Mouse (Mus musculus): Measurements from ENCODE around the gene Esyt2.
A peak's percentile ranks its signal among the peaks of the same experiment; 100 is the strongest.

Esyt2 gene

DNA sequence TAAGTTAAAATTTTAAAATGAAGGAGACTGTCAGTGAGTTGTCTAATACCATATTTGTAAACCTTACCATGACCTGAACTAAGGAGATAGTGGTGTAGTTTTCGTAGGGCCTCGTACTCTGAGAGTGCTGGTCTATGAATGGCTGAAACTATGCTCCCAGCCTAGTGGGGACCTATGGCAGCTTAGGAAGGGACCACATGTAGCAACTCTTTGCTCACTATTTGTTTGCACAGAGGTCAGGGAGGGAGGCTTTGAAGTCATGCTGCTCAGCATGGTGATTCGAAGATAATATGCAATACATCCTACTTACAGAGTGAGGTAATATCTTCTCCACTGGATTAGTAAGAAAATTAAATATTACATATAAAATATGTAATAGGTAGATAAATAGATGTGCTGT is 73.7 kb downstream of the Esyt2 start:
- no peak for DNase-seq (ENCODE audit: low read depth, low spot score)

DNA sequence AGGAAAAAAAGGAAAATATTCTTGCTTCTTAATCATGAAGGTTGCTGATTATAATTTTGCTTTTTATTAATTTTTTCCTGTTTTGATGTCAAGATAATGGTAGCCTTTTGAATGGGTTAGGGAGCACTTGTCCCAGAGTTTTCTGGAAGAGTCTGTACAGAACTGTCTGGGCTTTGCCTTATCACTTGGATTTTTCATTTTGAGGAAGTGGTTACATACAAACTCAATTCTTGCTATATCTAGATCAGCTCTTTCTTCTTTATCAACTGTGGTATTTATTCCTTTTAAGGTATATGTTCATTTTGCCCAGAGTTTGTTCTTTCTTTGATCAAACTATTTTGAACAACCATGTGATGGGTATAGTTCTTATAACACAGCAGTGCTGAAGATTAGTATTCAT is 81.1 kb downstream of the Esyt2 start:
- no peak for DNase-seq (ENCODE audit: low read depth, low spot score)

DNA sequence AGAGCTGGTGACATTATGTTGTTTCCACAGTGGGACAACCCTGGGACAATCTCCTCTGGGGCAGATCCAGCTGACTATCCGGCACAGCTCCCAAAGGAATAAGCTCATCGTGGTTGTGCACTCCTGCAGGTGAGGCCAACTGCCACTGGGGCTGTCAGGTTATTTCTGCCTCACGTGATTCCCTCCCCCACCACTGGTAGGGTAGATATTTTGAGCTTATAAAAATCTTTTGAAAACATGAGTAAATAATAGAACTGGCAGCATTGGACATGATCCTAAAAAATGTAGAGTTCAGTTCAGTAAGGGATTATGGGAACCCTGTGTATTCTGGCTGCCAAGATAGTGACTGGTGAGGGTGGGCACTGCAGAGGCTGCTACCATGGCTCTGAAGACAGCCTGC is 85.9 kb downstream of the Esyt2 start:
- DNase-seq (ENCODE audit: low read depth, low spot score), result no peak

DNA sequence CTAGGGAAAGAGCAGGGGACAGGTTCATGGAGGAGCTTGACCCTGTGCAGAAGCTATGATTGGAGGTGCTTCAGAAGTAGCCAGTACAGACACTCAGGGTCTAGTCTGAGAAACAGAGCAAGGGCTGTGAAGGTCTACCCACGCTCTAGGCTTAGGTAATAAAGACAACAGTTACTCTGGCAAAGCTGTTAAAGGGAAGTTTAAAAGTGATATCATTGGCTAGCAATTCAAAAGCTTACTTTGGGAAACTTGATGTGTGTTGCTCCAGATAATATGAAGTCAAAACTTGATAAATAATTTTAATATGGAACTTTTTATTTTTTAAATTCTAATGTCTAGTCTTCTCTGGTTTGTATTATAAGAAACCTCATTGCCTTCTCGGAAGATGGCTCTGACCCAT is 86.3 kb downstream of the Esyt2 start:
- DNase-seq (ENCODE audit: low read depth, low spot score), result no peak

DNA sequence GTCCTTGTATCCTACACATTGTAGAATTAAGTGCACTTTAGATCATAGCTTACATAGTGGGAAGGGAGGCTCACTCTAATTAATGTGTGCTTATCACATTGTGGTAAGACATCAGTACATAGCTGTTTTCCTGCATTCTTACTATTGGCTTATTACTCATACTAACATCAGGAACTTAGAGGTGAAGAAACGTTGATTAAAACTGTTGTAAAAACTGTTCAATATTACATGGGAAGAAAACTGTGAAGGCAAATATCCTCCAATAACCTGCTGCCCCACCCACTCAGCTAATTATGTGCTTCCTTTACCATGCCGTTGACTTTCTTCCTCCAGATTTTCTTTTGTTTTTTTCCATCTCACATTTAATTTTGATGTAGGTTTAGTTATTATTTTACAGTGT is 87.9 kb downstream of the Esyt2 start:
- DNase-seq (ENCODE audit: low read depth, low spot score), result no peak

DNA sequence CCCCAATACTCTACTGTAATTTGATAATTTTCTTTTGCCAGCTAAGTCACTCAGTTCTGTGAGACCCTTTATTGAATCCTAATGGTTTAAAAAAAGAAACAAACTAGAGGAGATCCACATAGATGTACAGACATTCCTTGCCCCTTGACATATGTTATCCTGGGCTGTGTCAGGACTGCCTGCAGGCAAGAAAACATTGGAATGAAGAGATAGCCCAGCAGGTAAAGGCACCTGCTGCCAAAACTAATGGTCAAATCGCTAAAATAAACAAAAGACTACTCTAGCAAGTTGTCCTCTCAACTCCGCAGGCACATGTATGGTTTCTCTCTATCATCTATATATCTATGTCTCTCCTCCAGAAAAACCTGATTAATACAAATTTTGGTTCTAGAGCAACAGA is 102.1 kb downstream of the Esyt2 start:
- DNase-seq (ENCODE audit: low read depth, low spot score), result no peak

DNA sequence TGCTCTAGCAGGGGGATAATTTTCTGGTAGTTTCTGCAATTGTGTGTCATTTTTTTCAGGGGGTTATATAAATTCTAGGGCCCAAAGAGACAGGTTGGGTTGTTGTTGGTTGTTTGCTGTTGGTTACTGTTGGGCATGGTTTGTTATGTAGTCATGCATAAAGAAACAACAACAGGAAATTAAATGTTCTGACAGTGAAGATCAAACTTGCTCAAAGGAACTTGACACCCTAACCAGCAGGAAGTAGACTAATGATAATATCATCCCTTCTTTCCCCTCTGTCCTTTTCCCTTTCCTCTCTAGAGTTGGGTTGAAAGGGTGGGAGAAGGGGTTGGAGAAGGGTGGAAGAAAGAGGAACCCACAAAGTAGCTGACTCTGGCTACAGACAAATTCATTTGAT is 103.0 kb downstream of the Esyt2 start:
- DNase-seq (ENCODE audit: low read depth, low spot score), result no peak

DNA sequence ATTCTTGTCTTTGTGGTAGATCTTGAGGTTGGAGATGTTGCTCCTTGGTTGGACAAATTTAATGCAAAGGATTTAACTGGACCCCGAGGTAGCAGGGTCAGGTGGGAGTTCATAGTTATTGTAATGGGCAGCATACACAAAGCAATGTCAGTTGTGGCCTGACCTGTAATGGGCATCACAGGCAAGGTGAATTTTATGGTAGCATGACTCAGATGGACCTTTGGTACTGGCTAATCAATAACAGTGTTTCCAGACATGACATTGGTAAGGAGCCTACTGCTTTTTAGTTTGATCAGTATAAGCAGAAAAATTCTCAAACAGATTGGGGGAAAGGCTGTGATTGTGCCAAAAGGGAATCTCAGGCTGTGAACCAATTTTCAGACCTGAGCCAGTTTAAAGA is 105.8 kb downstream of the Esyt2 start:
- DNase-seq (ENCODE audit: low read depth, low spot score), result no peak

DNA sequence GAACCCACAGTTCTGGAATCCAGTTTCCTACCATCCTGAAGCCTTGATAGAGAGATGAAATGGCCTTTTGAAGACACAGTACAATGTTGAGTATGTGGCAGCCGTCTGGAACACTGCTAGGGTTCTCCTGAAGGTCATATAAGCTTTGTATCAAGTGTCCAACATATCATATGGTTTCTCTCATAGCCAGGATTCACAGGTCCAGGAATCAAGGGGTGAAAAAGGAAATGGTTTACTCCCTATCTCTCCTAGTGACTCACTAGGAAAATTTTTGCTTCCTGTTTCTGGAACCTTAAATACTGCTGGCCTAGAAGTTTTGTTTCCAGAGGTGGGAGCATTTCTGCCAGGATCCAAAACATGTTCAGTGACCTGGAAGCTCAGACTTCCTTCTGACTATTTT is 108.9 kb downstream of the Esyt2 start:
- no peak for DNase-seq (ENCODE audit: low read depth, low spot score)

DNA sequence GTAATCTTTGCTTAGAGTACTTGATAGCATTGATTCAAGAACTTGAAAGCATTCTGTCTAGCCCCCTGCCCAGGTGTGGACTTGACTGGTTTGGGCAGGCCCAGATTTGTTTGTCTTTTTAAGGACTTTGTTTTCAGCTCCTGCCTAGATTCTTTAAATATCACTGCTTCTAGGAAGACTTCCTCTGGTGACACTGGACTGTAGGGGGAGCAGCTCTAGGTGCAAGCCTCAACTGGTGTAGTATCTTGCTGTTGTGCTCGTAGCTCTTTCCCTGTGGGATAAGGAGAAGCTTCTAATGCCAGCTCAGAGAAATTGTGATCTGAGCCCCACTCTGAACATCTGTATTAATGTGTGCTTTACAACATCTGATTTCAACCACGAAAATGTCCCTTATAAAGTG is 113.3 kb downstream of the Esyt2 start:
- DNase-seq (ENCODE audit: low read depth, low spot score), result no peak

DNA sequence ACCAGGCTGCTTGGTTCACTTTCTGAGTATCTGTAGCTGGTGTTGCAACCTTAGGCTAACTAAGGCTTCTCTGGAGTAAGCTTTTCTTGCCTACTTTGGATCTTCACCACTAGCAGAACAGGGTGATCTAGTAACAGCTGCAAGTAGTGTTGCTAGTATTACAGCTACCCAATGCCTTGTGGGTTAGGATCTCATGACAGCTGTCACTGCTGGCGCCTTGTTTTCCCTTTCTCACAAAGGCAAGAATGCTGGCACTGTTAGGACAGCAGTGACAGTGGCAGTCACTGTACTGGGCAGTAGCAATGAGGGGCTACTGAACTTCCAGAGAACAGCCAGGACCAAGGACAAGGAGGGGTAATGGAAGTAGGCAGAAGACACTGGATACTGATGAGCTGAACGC is 114.3 kb downstream of the Esyt2 start:
- no peak for DNase-seq (ENCODE audit: low read depth, low spot score)

DNA sequence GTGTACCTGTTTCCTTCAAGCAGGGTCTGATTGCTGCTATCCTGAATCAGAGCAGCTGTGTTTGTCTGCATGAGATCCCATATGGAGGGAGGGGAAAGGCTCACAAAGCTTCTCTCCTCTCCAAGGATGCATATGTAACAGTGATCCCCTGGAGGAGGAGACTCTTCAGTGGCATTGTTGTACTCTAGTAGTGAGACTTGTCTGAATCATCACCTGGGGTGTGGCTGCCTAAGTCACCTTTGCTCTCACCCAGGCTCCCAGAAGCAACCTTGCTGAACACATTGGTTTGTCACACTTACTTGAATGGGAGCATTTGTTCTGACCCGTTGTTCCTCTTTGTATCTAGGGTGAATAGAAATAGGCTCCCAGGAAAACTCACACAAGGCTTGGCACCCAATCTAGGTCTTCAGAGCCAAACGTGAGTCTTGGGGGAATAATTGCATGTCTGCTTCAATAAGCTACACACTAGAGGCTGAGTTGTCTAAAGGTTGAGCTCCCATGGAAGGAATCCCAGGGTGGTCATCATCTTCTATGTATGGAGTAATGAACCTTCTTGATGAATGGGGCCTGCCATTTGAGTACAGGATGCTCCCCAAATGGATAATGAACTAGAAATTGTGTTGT is 115.2 kb downstream of the Esyt2 start:
- no peak for DNase-seq (ENCODE audit: low read depth, low spot score)

DNA sequence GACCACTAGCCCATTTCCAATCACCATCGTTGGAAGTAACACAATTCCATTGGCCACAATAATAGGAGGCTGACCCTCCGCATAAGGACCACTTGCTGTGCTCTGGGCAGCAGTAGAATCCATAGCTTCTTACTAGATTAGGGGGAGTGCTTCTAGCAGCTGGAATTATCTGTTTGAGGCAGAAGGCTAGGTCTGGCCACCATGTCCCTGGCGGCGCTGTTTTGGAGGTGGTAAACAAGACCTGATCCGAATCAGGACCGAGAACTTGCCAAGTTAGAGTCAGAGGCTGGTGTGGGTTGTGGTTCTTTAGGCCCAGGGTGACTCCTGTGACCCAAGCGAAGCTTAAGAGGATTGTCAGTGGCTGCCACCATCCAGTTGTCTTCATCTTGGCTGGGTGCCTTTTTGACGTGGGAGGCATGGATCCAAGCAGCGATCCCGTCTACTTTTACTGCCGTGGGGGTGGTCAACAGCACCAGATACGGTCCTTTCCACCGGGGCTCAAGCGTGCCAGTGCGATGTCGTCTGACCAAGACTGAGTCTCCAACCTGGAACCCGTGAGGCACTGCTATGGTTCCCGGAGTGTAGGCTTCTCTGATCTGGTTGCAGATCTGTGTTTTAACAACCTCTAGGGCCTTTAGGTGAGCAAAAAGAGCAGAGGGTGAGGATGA is 123.2 kb downstream of the Esyt2 start:
- DNase-seq (ENCODE audit: low read depth, low spot score), result no peak

DNA sequence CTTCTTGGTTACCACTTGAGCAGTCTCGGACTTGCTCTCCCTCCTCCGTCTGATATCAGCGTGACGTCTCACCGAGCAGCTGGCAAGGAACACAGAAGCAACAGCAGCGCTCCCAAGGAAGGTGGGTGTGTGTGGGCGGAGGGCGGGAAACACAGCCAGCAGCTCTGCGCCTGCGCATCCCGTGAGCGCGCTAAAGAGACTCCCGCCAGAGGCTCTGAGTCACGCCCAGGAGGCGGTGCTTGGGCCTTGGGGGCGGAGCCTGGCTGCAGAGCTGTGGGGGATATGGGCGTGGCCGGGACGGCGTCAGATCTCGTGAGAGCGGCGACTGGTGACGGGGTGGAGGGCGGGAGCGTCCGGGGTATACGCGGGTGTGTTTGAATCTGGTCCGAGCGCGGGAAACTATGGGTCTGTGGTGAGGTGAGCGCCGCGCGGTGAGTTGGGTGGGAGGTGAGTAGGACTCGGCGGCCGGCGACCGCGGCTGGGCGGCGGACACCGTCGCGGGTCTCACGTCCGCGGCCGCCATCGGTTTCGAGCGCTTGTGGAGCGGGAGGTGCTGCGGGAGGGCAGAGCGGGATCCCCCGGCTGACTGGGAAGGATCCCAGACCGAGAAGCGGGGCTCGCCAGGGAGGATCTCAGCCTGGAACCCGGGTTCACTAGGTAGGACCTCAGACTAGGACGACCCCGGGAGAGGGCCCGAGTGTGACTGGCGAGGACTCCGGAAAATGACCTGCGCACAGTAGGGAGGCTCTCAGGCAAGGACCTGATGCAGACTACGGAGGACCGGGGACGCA is 124.2 kb downstream of the Esyt2 start, which contains the start of gene Ncapg2:
Gene Ncapg2, plus strand, starts transcription at position 358 of the 791 bp plus-strand sequence.
- peak; percentile 94 for DNase-seq (ENCODE audit: low read depth, low spot score)

DNA sequence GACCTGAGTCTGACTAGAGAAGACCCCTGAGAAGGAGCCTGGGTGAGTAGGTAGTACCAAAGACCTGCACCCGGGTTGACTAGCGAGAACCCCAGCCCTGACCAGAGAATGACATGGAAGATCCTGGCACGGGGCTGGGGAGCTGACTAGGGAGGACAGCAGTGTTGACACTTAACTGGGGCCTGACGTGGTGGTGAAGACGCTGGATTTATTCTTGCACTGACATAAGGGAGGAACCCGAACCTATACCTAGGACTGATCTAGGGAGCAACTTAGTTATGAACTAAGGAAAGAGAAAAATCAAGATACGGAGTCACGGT is 124.8 kb downstream of the Esyt2 start:
- DNase-seq (ENCODE audit: low read depth, low spot score), result no peak

DNA sequence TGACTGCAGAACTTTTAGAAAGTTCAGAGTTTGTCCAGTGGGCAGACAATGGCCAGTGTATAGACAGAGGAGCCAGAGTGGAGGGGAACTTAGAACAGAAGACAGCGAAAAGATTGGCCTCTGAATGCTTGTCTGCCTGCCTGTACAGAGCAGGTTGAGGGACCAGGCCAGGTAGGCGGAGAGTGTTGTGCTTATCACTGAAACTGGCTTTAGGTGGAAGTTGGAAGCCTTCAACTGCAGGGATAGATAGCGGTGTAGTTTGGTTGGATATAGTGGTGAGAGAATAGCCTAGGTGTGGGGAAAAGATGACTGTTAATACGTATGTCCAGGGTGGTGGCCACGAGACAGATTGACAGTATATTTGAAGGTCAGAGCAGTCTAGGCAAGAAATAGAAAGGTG is 126.9 kb downstream of the Esyt2 start:
- no peak for DNase-seq (ENCODE audit: low read depth, low spot score)

DNA sequence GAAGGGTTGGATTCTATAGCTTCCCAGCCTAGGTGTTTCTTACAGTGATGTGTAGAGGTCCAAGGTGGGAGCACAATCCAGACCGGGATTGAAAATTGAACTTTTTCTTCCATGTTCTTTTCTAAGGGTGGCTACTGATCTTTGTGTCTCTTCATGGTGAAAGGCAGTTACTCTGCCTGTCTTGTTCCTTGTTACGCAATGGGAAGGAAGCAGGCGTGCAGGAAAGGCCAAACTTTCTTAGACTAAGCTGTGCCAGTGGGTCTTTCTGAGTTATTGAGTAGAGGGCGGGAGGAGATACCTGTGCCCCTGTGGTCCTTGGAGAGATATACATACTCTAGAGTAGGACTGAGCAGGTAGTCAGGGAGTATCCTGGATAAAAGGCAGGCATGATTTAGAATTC is 133.9 kb downstream of the Esyt2 start:
- DNase-seq (ENCODE audit: low read depth, low spot score), result no peak

DNA sequence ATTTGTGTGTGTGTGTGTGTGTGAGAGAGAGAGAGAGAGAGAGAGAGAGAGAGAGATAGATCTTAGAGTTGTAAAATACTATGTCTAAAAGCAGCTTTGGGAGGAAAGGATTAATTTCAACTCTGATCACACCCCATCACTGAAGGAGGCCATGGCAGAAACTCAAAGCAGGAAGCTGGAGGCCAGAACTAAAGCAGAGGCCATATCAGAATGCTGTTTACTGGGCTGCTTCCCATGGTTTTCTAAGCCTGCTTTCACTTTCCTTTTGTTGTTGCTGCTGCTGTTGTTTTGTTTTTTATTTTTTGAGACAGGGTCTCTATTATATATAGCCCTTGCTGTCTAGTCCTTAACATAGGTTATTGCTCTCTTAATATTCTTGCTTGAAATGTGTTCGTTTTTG is 135.5 kb downstream of the Esyt2 start:
- DNase-seq (ENCODE audit: low read depth, low spot score), result no peak

DNA sequence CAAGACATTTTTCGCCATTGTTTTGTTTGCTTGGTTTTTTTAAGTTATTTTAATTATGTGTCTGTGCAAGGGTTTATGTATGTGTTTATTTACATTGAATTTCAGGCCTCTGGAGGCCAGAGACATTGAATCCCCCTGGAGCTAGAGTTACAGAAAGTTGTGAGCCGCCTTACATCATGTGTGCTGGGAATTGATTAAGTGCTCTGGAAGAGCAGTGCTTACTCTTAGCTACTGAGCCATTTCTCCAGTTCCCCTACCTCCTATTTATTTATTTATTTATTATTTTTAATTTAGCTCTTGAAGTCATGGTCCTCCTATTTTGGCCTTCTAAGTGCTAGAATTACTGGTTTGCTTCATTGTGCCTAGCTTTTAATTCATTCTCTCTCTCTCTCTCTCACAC is 140.7 kb downstream of the Esyt2 start:
- no peak for DNase-seq (ENCODE audit: low read depth, low spot score)

DNA sequence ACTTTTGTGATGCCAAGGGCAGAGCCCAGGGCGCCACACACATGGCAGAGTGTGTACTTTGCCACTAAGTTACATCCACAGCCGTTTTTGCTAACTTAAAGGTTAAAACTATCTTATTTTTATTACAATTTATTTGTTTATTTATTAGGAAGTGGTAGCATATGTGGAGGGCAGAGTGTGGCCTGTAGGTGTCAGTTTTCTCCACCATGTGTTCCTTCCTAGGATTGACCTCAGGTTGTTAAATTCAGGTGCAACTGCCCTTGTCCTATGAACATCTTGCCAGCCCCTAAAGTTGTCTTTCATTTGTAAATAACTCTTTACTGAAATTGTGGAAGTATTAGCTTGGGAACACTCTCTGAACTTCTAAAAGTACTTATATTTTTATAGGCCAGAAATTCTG is 144.4 kb downstream of the Esyt2 start:
- DNase-seq (ENCODE audit: low read depth, low spot score), result no peak

DNA sequence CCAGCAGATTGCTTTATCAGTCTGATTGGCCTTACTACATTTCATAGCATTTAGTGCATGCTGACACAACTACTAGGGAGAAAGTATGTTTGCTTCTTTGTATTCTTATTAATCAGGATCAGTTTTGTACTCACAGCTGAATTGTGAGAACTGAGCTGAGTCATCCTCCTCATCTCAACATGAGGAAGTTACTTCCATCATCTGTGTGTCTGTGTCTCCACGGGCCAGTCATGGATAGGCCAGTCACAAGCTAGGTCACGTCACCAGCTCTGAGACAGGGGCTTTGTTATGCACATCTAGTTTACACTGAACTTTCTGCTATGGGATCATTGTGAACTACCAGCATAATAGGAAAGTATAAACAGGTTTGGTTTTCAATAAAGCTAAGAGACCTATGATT is 152.7 kb downstream of the Esyt2 start:
- DNase-seq (ENCODE audit: low read depth, low spot score), result no peak

DNA sequence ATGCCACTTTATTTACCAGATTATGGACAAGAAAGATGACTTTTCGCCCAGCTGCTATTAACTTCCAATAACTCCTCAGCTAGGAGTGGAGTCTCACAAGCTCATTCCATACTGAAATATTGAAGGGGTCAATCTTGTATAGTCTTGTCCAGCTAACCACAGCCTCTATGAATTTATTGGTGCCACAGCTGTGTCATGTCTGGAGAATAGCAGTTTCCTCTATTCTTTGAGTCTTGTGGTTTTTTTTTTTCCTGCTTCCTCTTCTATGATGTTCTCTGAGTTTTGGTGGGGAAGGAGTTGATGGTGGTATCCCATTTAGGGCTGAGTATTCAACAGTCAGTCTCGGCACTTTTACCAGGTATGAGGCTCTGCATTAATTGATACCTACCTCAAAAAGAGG is 154.2 kb downstream of the Esyt2 start:
- DNase-seq (ENCODE audit: low read depth, low spot score), result no peak

DNA sequence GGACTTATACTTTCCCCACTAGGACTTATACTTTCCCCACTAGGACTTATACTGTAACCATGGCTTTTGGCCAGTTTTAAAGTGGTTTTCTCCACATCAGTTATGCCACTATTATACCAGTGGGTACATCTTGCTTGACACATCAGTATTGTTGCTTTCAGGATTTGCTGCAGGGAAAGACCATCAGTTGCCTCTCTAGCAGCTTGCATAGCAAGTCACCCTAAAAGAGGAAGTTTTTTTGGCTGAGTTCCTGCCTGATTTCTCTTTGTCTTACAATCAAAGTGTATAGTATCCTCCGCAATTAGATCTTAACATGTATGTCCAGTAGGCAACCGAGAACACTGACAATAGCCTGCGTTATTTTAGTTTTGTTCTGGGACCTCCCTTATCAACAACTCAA is 155.1 kb downstream of the Esyt2 start:
- DNase-seq (ENCODE audit: low read depth, low spot score), result no peak
